Comparison of ENCODE assay signal across 8 mouse cellular contexts in the genomic region with DNA sequence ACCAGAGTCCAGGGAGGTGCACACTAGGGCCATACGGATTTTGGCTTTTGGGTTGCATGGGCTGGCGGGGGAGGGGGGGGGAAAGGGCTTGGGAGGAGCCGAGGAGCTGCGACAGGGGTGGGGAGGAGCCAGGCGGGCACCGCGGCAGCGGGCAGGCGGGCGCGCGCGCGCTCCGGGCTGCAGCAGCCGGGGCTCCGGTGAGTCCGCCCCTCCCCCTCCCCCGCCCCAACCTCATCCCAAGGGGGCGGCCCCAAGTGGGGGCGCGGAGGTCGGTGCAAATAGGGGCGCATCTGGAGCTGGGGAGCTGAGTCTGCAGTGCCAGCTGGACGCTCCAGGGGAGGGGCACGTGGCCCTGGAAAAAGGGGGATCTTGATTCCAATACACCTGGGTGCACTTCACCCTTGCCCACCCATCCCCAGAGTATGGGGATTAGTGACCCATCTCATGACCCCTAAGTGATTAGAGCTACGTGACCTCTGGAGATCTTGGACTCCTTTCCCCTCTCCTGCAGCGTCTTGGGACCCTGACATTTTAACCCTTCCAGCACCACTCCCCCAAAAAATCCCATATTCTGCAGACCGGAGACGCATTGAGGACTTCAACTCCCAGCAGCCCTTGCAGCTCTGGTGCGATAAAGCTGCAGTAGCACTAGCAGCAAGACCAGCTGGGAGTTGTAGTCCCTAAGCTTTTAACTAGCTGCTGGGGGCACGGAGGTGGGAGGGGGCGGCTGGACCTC. TPM values are rescaled to one million over a fixed set of nuclear protein-coding genes. Genes with fewer than 3 reads are reported as not detected.
DNase-seq lines count a peak whose midpoint lies in the region; ATAC-seq lines count a peak whose summit lies in the region.

A gene (plus strand): TSS at position 123 of the 736 bp plus-strand sequence.

- under 1% methylated on average over 24 of the region's 33 CpGs for WGBS in hindbrain, embryonic 11.5 days
- WGBS in lung, embryonic 15.5 days = under 1% methylated on average over 31 of the region's 33 CpGs

- peaks cover 4% of the 10 kb centered on the region; the same call in 1 of the 2 replicates for H3K27me3 ChIP-seq in hindbrain, embryonic 11.5 days (ENCODE audit: control insufficient read depth, insufficient read depth, low read length)
- H3K27me3 ChIP-seq in lung, embryonic 15.5 days = peaks cover 27% of the 10 kb centered on the region

- ATAC-seq in frontal cortex, adult (ENCODE audit: low TSS enrichment) = peak; percentile 83
- peak; percentile 87 for ATAC-seq in hindbrain, embryonic 11.5 days (ENCODE audit: low FRiP score)
- peak; percentile 72 for ATAC-seq in lung, embryonic 15.5 days (ENCODE audit: borderline replicate concordance, extremely low read depth, low FRiP score, low TSS enrichment)

- peak within 1 kb of the TSS; percentile 45 for H3K4me3 ChIP-seq in hindbrain, embryonic 11.5 days (ENCODE audit: low read depth, low read length)
- H3K4me3 ChIP-seq in lung, embryonic 15.5 days = peak within 1 kb of the TSS; percentile 50

- DNase-seq in Muller cell, postnatal 12 days (ENCODE audit: inconsistent ontology term) = peak; percentile 43
- DNase-seq in cerebellum, adult 8-10 months = peak; percentile 90
- DNase-seq in hindbrain, embryonic 11.5 days (ENCODE audit: low spot score) = peak; percentile 82
- DNase-seq in layer of hippocampus, adult 9-11 months = peak; percentile 85
- DNase-seq in ovary, postnatal 14 days (ENCODE audit: low spot score) = peak; percentile 41
- peak; percentile 63 for DNase-seq in urinary bladder, postnatal 14 days (ENCODE audit: low spot score)

- H3K36me3 ChIP-seq in hindbrain, embryonic 11.5 days (ENCODE audit: control insufficient read depth, insufficient read depth, low read length) = no peaks in the 10 kb centered on the region
- H3K36me3 ChIP-seq in lung, embryonic 15.5 days = no peaks in the 10 kb centered on the region

- H3K9me3 ChIP-seq in hindbrain, embryonic 11.5 days (ENCODE audit: control insufficient read depth, low read length) = no peaks in the 10 kb centered on the region
- no peaks in the 10 kb centered on the region for H3K9me3 ChIP-seq in lung, embryonic 15.5 days

- no peak within 1 kb of the TSS for H3K27ac ChIP-seq in hindbrain, embryonic 11.5 days (ENCODE audit: low read depth, low read length)
- no peak within 1 kb of the TSS for H3K27ac ChIP-seq in lung, embryonic 15.5 days

- no peaks in the 10 kb centered on the region; the same call in 1 of the 2 replicates for H3K4me1 ChIP-seq in hindbrain, embryonic 11.5 days (replicated peaks; ENCODE audit: control insufficient read depth, insufficient read depth, low read length)
- H3K4me1 ChIP-seq in lung, embryonic 15.5 days = peaks cover 2% of the 10 kb centered on the region; the same call in 1 of the 2 replicates

- H3K4me2 ChIP-seq in hindbrain, embryonic 11.5 days (replicated peaks; ENCODE audit: low read depth, low read length) = peak within 1 kb of the TSS; percentile 90
- peak within 1 kb of the TSS; percentile 87 for H3K4me2 ChIP-seq in lung, embryonic 15.5 days

- H3K9ac ChIP-seq in hindbrain, embryonic 11.5 days (ENCODE audit: low read depth, low read length) = peak within 1 kb of the TSS; percentile 40
- H3K9ac ChIP-seq in lung, embryonic 15.5 days = peak within 1 kb of the TSS; percentile 35

RNA-seq across cellular contexts. Expression of the gene that starts here (rescaled TPM):
- polyA plus RNA-seq in hindbrain, embryonic 11.5 days (2014; fragmentation: Nextera tagmentation; extraction: Ambion mirVana) = 2.4 and 3.5 TPM in 2 replicates
- 2.1 and 2.3 TPM in 2 replicates for polyA plus RNA-seq in lung, embryonic 15.5 days (2015; fragmentation: Nextera tagmentation; extraction: Ambion mirVana)
